Mouse (Mus musculus): ENCODE measurements around the gene Ikzf1.

DNA sequence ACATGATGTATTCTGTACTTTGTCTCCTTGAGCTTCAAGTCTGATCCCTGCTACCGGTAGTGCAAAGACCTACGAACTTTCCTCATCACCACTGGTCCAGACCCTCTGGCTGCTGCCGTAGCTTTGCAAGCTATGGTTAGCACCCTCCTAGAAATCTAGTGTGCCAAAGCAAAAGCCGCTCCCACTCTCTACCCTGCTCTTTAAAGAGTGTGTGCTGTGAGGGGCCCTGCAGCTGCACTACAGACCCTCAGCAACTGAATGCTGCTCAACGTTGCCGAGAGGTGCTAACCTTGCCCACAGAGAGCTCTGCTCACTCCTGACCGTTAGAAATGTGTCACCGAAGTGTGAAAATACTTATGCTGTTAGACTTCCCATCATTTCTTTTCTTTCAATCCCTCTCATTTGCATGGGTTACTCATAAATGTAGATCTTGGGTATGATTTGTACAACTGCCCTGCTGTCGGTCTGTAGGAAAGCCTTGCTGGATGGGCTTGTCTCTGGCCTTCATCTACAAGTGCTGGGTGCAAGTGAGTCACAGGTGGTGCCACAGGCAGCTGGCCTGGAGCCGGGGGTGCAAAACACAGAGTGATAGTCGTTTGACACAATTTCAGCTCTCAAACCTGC, 40.6 kb downstream of the Ikzf1 start:
- TF ChIP-seq POLR2A (IDR thresholded peaks at IDR 0.05; ENCODE audit: control insufficient read depth, extremely low read depth, insufficient read depth, low read length, poor library complexity) (no peak), CTCF (IDR thresholded peaks at IDR 0.05; ENCODE audit: borderline replicate concordance, control insufficient read depth, extremely low read depth, insufficient read depth, low read length, poor library complexity) (no peak)
